Mouse (Mus musculus) mouse embryonic stem cell (cell line): ENCODE data around the gene Vav3.

Source experiments
- in situ Hi-C, 2 experiments: fragments of 300-500 bp; cut with MboI; formaldehyde crosslinking; loops; 1 replicate in 1 of 2; 3 replicates in 1 of 2; pipeline ENCODE4 v1.14.3; 2019 to 2020; ENCODE audit warnings: low sequenced_read_pairs in 2 of 2, low pct_unique_long_range_greater_than_20kb in 1 of 2, mixed read lengths in 1 of 2; ENCODE audit not compliant: unreplicated experiment in 1 of 2

Gene Vav3

GRCm38 (mm10) chr3:109341631-109342030 lies 1.2 kb downstream of the Vav3 start:
- in situ Hi-C loops, result no loop called here

- in situ Hi-C loops, result no loop called here
These were observed 11.7 kb downstream of the Vav3 start for GRCm38 (mm10) chr3:109351956-109352684.

GRCm38 (mm10) chr3:109352690-109353089 lies 12.2 kb downstream of the Vav3 start:
- in situ Hi-C loops, result no loop called here

- in situ Hi-C loops, result no loop called here
These were observed 13.4 kb downstream of the Vav3 start for GRCm38 (mm10) chr3:109353814-109354213.

GRCm38 (mm10) chr3:109355158-109355557 lies 14.7 kb downstream of the Vav3 start:
- in situ Hi-C loops, result no loop called here

GRCm38 (mm10) chr3:109360746-109361145 lies 20.3 kb downstream of the Vav3 start:
- in situ Hi-C loops, result no loop called here

GRCm38 (mm10) chr3:109361882-109362281 lies 21.4 kb downstream of the Vav3 start:
- in situ Hi-C loops, result no loop called here

- in situ Hi-C loops, result no loop called here
These were observed 21.9 kb downstream of the Vav3 start for GRCm38 (mm10) chr3:109362310-109362709.

- in situ Hi-C loops, result no loop called here
These were observed 23.1 kb downstream of the Vav3 start for GRCm38 (mm10) chr3:109363522-109363921.

GRCm38 (mm10) chr3:109365875-109366274 lies 25.4 kb downstream of the Vav3 start:
- in situ Hi-C loops, result no loop called here

GRCm38 (mm10) chr3:109366411-109366851 lies 26.0 kb downstream of the Vav3 start:
- in situ Hi-C loops, result no loop called here

GRCm38 (mm10) chr3:109368383-109369289 lies 28.2 kb downstream of the Vav3 start:
- in situ Hi-C loops, result no loop called here

GRCm38 (mm10) chr3:109371576-109371975 lies 31.1 kb downstream of the Vav3 start:
- in situ Hi-C loops, result no loop called here

- in situ Hi-C loops, result no loop called here
These were observed 32.2 kb downstream of the Vav3 start for GRCm38 (mm10) chr3:109372678-109373077.

- in situ Hi-C loops, result no loop called here
These were observed 37.8 kb downstream of the Vav3 start for GRCm38 (mm10) chr3:109378278-109378677.

- in situ Hi-C loops, result no loop called here
These were observed 38.2 kb downstream of the Vav3 start for GRCm38 (mm10) chr3:109378684-109379083.

GRCm38 (mm10) chr3:109388730-109389129 lies 48.3 kb downstream of the Vav3 start:
- in situ Hi-C loops, result no loop called here

- in situ Hi-C loops, result no loop called here
These were observed 61.1 kb downstream of the Vav3 start for GRCm38 (mm10) chr3:109401527-109401926.

- in situ Hi-C loops, result no loop called here
These were observed 70.8 kb downstream of the Vav3 start for GRCm38 (mm10) chr3:109411294-109411693.
